Mouse (Mus musculus): ENCODE data around the gene Dnajc25. TPM values are rescaled to one million over a fixed set of nuclear protein-coding genes. Genes with fewer than 3 reads are reported as not detected.

Dnajc25 gene
- polyA plus RNA-seq, 1 experiment, result 2.3 TPM

DNA sequence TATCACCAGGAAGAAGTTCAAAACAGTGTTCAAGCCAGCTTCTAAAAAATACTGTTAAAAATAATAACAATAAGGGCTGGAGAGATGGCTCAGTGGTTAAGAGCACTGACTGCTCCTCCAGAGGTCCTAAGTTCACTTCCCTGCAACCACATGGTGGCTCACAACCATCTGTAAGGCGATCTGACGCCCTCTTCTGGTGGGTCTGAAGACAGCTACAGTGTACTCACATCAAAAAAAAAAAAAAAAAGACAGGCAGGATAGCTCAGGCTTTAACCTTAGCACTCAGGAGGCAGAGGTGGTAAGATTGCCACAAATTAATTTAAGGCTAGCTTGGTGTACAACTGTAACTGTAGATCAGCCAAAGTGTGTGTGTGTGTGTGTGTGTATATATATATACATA is 5.8 kb downstream of the Dnajc25 start:
- Histone ChIP-seq H3K27ac (ENCODE audit: control insufficient read depth, insufficient read depth, low read length) (no peak overlapping the region), H3K27me3 (ENCODE audit: control insufficient read depth, insufficient read depth, low read length) (no peaks in the 10 kb centered on the region), H3K36me3 (ENCODE audit: control insufficient read depth, insufficient read depth, low read length) (no peaks in the 10 kb centered on the region), H3K4me1 (replicated peaks; ENCODE audit: control insufficient read depth, insufficient read depth, low read length) (peaks cover 8% of the 10 kb centered on the region), H3K4me3 (ENCODE audit: control insufficient read depth, insufficient read depth, low read length) (no peak overlapping the region)
- WGBS, result 1% methylated on average over 2 of the region's 2 CpGs
- DNase-seq, result peak; percentile 60
- TF ChIP-seq CTCF (IDR thresholded peaks at IDR 0.05; ENCODE audit: borderline replicate concordance, control insufficient read depth, extremely low read depth, insufficient read depth, low read length, poor library complexity) (no peak), POLR2A (IDR thresholded peaks at IDR 0.05; ENCODE audit: control insufficient read depth, extremely low read depth, insufficient read depth, low read length, poor library complexity) (no peak)

DNA sequence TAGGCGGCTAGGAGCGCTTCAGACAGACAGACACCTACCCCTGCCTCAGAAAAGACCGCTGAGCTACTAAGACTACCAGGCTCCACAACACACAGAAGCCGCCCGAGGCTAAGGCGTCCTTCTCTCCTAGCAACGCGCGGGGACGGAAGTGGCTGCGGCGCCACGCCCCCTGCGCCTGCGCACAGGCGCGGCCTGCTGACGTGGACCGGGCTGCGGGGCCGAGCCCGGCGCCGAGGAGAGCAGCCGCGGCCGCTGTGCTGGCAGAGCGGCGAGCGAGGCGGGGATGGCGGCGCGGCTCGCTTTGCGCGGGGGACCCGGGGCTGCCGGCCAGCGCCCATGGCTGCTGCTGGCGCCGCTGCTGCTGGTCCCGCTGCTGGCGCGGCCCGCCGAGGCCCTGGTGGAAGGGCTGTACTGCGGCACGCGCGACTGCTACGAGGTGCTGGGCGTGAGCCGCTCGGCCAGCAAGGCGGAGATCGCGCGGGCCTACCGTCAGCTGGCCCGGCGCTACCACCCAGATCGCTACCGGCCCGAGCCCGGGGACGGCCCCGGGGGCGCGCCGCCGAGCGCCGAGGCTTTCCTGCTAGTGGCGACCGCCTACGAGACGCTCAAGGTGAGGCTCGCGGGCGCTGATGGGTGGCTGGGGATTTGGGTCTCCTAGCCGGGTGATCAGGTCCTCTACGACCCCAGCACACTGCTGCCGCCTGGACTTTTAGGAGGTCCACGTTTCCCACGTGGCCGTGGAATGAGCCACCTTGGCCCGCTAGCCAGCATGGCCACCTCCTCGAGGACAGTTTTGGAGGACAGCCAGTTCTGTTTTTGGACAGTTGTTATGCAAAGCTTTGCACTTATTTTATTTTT is 8.3 kb downstream of the Dnajc25 start, which contains the start of gene Gm20503:
Gene Gm20503 (plus strand): TSS at position 263 of the 858 bp plus-strand sequence.
- TF ChIP-seq POLR2A (IDR thresholded peaks at IDR 0.05; ENCODE audit: control insufficient read depth, extremely low read depth, insufficient read depth, low read length, poor library complexity) (peak; percentile 73), CTCF (IDR thresholded peaks at IDR 0.05; ENCODE audit: borderline replicate concordance, control insufficient read depth, extremely low read depth, insufficient read depth, low read length, poor library complexity) (peak; percentile 59; the same call in 1 of the 2 replicates)
- H3K27me3 ChIP-seq (ENCODE audit: control insufficient read depth, insufficient read depth, low read length), result no peaks in the 10 kb centered on the region
- peak within 1 kb of the TSS; percentile 86 for H3K4me3 ChIP-seq (ENCODE audit: control insufficient read depth, insufficient read depth, low read length)
- peak; percentile 93 for DNase-seq
- H3K36me3 ChIP-seq (ENCODE audit: control insufficient read depth, insufficient read depth, low read length), result no peaks in the 10 kb centered on the region
- WGBS, result under 1% methylated on average over 77 of the region's 89 CpGs
- peaks cover 8% of the 10 kb centered on the region for H3K4me1 ChIP-seq (replicated peaks; ENCODE audit: control insufficient read depth, insufficient read depth, low read length)
- H3K27ac ChIP-seq (ENCODE audit: control insufficient read depth, insufficient read depth, low read length), result no peak within 1 kb of the TSS

DNA sequence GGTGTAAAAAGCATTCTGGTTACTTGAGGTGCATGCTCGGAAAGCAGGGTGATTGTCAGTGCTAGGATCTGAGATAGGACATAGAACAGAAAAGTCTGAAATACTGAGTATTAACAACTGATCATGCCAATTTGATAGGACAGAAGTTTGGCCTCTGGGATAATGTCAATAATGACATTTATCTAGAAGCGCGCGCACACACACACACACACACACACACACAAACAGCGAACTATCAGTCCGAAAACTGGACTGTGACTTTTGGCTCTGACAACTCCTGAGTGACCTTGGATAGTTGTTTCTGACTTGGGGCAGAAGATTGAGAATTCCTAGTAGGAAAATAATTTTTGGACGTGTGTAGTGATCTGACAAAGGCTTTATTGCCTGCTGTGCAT is 8.9 kb downstream of the Dnajc25 start:
- TF ChIP-seq CTCF (IDR thresholded peaks at IDR 0.05; ENCODE audit: borderline replicate concordance, control insufficient read depth, extremely low read depth, insufficient read depth, low read length, poor library complexity) (no peak), POLR2A (IDR thresholded peaks at IDR 0.05; ENCODE audit: control insufficient read depth, extremely low read depth, insufficient read depth, low read length, poor library complexity) (no peak)
- peak overlapping the region; percentile 86; the same call in 1 of the 2 replicates for H3K4me3 ChIP-seq (ENCODE audit: control insufficient read depth, insufficient read depth, low read length)
- no peak for DNase-seq
- WGBS, result 69% methylated on average over 7 of the region's 7 CpGs
- H3K27ac ChIP-seq (ENCODE audit: control insufficient read depth, insufficient read depth, low read length), result no peak overlapping the region
- no peaks in the 10 kb centered on the region for H3K27me3 ChIP-seq (ENCODE audit: control insufficient read depth, insufficient read depth, low read length)
- peaks cover 10% of the 10 kb centered on the region for H3K4me1 ChIP-seq (replicated peaks; ENCODE audit: control insufficient read depth, insufficient read depth, low read length)
- no peaks in the 10 kb centered on the region for H3K36me3 ChIP-seq (ENCODE audit: control insufficient read depth, insufficient read depth, low read length)

DNA sequence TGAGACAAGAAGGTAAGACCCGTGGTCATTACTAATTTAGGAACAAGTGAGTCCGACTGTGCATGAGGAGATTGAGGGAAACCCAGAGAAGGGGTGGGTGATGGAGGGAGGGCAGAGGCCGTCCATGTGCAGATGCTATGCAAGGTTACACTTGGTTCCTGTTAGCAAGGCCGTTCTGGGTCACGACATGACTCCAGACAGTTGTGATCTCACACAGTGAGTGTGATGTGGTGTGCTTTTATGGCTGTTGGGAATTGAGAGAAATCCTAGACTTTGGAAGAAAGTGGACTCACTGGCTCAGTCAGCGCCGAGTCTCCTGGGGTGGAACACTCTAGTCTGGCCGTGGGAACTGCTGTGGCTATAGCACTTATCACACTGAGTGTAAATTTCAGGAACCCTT is 11.3 kb downstream of the Dnajc25 start:
- H3K4me3 ChIP-seq (ENCODE audit: control insufficient read depth, insufficient read depth, low read length), result no peak overlapping the region
- no peaks in the 10 kb centered on the region for H3K36me3 ChIP-seq (ENCODE audit: control insufficient read depth, insufficient read depth, low read length)
- TF ChIP-seq CTCF (IDR thresholded peaks at IDR 0.05; ENCODE audit: borderline replicate concordance, control insufficient read depth, extremely low read depth, insufficient read depth, low read length, poor library complexity), result no peak
- no peak for TF ChIP-seq POLR2A (IDR thresholded peaks at IDR 0.05; ENCODE audit: control insufficient read depth, extremely low read depth, insufficient read depth, low read length, poor library complexity)
- peaks cover 20% of the 10 kb centered on the region for H3K4me1 ChIP-seq (replicated peaks; ENCODE audit: control insufficient read depth, insufficient read depth, low read length)
- no peak for DNase-seq
- no peaks in the 10 kb centered on the region for H3K27me3 ChIP-seq (ENCODE audit: control insufficient read depth, insufficient read depth, low read length)
- WGBS, result 85% methylated on average over 8 of the region's 8 CpGs
- no peak overlapping the region for H3K27ac ChIP-seq (ENCODE audit: control insufficient read depth, insufficient read depth, low read length)

DNA sequence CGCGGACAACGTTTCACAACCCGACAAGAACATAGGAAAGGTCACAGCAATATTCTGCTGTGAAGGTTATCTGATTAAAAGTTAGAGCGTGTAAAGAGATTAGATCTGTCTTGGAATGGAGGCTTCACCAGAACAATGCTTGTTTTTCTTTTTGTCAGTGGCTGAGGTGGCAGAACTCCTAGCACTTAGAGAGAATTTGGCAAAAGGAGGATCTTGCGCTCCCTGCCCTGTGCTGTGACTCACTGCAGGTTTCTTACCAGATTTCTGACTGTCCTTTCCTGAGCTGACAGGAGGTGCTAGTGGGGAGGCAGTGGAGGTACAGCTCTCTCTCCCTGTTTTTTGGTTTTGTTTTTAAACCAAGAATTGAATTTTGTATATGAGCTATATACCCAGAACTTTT is 12.2 kb downstream of the Dnajc25 start:
- no peak overlapping the region for H3K27ac ChIP-seq (ENCODE audit: control insufficient read depth, insufficient read depth, low read length)
- H3K36me3 ChIP-seq (ENCODE audit: control insufficient read depth, insufficient read depth, low read length), result no peaks in the 10 kb centered on the region
- no peak for TF ChIP-seq POLR2A (IDR thresholded peaks at IDR 0.05; ENCODE audit: control insufficient read depth, extremely low read depth, insufficient read depth, low read length, poor library complexity)
- no peak for TF ChIP-seq CTCF (IDR thresholded peaks at IDR 0.05; ENCODE audit: borderline replicate concordance, control insufficient read depth, extremely low read depth, insufficient read depth, low read length, poor library complexity)
- H3K27me3 ChIP-seq (ENCODE audit: control insufficient read depth, insufficient read depth, low read length), result no peaks in the 10 kb centered on the region
- no peak overlapping the region for H3K4me3 ChIP-seq (ENCODE audit: control insufficient read depth, insufficient read depth, low read length)
- peaks cover 21% of the 10 kb centered on the region for H3K4me1 ChIP-seq (replicated peaks; ENCODE audit: control insufficient read depth, insufficient read depth, low read length)
- no peak for DNase-seq
- WGBS, result 84% methylated on average over 6 of the region's 6 CpGs

DNA sequence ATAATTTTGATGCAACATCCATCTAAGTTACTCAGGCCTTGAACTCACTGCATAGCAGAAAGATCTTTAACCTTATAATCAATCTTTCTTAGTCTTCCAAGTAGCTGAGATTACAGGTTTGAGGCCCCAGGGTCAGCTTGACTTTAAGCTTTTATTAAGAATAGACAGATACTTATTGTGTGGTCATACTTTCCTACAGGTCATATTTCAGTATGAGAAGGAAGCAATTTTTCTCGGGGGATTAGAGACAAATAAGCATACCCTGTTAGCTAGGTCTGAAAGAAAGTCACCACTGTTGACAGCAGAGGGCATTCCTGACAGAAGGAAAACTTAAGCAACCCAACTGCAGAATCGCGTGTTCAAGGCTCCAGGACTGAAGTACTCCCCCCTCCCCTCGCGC is 13.1 kb downstream of the Dnajc25 start:
- TF ChIP-seq POLR2A (IDR thresholded peaks at IDR 0.05; ENCODE audit: control insufficient read depth, extremely low read depth, insufficient read depth, low read length, poor library complexity), result no peak
- TF ChIP-seq CTCF (IDR thresholded peaks at IDR 0.05; ENCODE audit: borderline replicate concordance, control insufficient read depth, extremely low read depth, insufficient read depth, low read length, poor library complexity), result no peak
- Histone ChIP-seq H3K36me3 (ENCODE audit: control insufficient read depth, insufficient read depth, low read length) (no peaks in the 10 kb centered on the region), H3K4me3 (ENCODE audit: control insufficient read depth, insufficient read depth, low read length) (no peak overlapping the region), H3K27ac (ENCODE audit: control insufficient read depth, insufficient read depth, low read length) (no peak overlapping the region), H3K27me3 (ENCODE audit: control insufficient read depth, insufficient read depth, low read length) (no peaks in the 10 kb centered on the region), H3K4me1 (replicated peaks; ENCODE audit: control insufficient read depth, insufficient read depth, low read length) (peaks cover 19% of the 10 kb centered on the region)
- DNase-seq, result no peak
- WGBS, result 92% methylated on average over 5 of the region's 5 CpGs
